Mouse (Mus musculus) limb, embryonic 15.5 days (tissue): ENCODE results near the gene Kcnj5. TPM values are rescaled to one million over a fixed set of nuclear protein-coding genes. Genes with fewer than 3 reads are reported as not detected.
A peak's percentile ranks its signal among the peaks of the same experiment; 100 is the strongest.

ENCODE experiments used
- ATAC-seq: fragments of 200-750 bp; cut with Nextera tagmentation; 2 replicates; pipeline ENCODE4 v1.8.0; 2017; ENCODE audit warnings: low read depth, moderate TSS enrichment; ENCODE audit not compliant: insufficient number of reproducible peaks, low FRiP score, low TSS enrichment
- H3K27ac ChIP-seq: fragments of 300-500 bp; sonication (generic); 2 replicates; pipeline ENCODE4 v1.5.1; 2015; ENCODE audit warnings: moderate library complexity, mild to moderate bottlenecking, inconsistent platforms
- H3K27me3 ChIP-seq: fragments of 300-500 bp; sonication (generic); 2 replicates; pipeline ENCODE4 v1.6.1; 2015; ENCODE audit warnings: inconsistent platforms
- H3K36me3 ChIP-seq: fragments of 300-500 bp; sonication (generic); 2 replicates; pipeline ENCODE4 v1.6.1; 2015; ENCODE audit warnings: inconsistent platforms
- H3K4me1 ChIP-seq: fragments of 300-500 bp; sonication (generic); 2 replicates; pipeline ENCODE4 v1.6.1; 2015; ENCODE audit warnings: inconsistent platforms
- H3K4me2 ChIP-seq: fragments of 300-500 bp; sonication (generic); 2 replicates; pipeline ENCODE4 v1.6.1; 2015; ENCODE audit warnings: mild to moderate bottlenecking, inconsistent platforms
- H3K4me3 ChIP-seq: fragments of 300-500 bp; sonication (generic); 2 replicates; pipeline ENCODE4 v1.5.1; 2015; ENCODE audit warnings: mild to moderate bottlenecking, inconsistent platforms
- H3K9ac ChIP-seq: fragments of 300-500 bp; sonication (generic); 2 replicates; pipeline ENCODE4 v1.6.1; 2015; ENCODE audit warnings: inconsistent platforms
- H3K9me3 ChIP-seq: fragments of 300-500 bp; sonication (generic); 2 replicates; pipeline ENCODE4 v1.6.1; 2016; ENCODE audit warnings: inconsistent platforms
- WGBS: fragments of 180-500 bp; shearing (Covaris S2); methylation state at CpG from one replicate; pipeline ENCODE4 v1.1.7; 2015; 5-methylcytosine and 5-hydroxymethylcytosine counted together
- polyA plus RNA-seq: library from polyadenylated mRNA; unstranded; fragments of >200 nt; fragmentation: Nextera tagmentation; extraction: Ambion mirVana; gene quantifications from 2 replicates; pipeline ENCODE4 v1.2.1, GENCODE M21; 2015

The Kcnj5 gene
- 0.07 and 0.14 TPM in 2 replicates for polyA plus RNA-seq

DNA sequence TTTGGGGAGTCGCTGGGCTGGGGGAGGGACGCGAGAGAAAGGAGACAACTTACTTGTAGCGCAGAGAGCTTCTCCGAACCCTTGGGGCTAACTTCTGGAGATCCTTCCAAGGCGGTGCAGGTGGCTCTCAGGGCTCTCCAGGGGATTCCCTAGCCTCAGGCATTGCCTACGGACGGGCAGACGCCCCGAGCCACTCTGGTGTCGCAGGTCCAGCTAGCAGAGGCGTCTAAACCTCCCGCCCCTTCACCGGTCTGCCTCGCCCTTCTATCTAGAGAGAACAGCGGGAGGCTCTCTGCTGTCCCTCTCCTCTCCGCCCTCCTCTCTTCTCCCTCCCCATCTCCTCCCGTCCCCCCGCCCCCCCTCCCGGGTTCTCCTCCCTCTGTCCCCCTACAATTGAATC, at the start of gene Kcnj5:
Gene Kcnj5 (minus strand): TSS at position 300 of the 400 bp plus-strand sequence.
- H3K4me3 ChIP-seq: peak within 1 kb of the TSS; percentile 24
- H3K9me3 ChIP-seq: no peaks in the 10 kb centered on the region
- no peak within 1 kb of the TSS for H3K9ac ChIP-seq
- H3K27me3 ChIP-seq: peaks cover 59% of the 10 kb centered on the region
- 2% methylated on average over 20 of the region's 20 CpGs for WGBS
- H3K27ac ChIP-seq: no peak within 1 kb of the TSS
- H3K4me2 ChIP-seq: peak within 1 kb of the TSS; percentile 44
- no peaks in the 10 kb centered on the region for H3K36me3 ChIP-seq
- ATAC-seq: no peak
- H3K4me1 ChIP-seq: peaks cover 15% of the 10 kb centered on the region

GRCm38 (mm10) chr9:32392716-32393115, 48.6 kb upstream of the Kcnj5 start:
- no peak overlapping the region for H3K9ac ChIP-seq
- no peaks in the 10 kb centered on the region for H3K4me1 ChIP-seq
- ATAC-seq: no peak
- no peak overlapping the region for H3K4me2 ChIP-seq
- H3K4me3 ChIP-seq: no peak overlapping the region
- WGBS: 79% methylated on average over 6 of the region's 6 CpGs
- H3K9me3 ChIP-seq: no peaks in the 10 kb centered on the region
- H3K36me3 ChIP-seq: no peaks in the 10 kb centered on the region
- H3K27ac ChIP-seq: no peak overlapping the region
- H3K27me3 ChIP-seq: no peaks in the 10 kb centered on the region

GRCm38 (mm10) chr9:32391701-32392100, 47.6 kb upstream of the Kcnj5 start:
- no peaks in the 10 kb centered on the region for H3K4me1 ChIP-seq
- no peak overlapping the region for H3K9ac ChIP-seq
- H3K27ac ChIP-seq: no peak overlapping the region
- H3K27me3 ChIP-seq: no peaks in the 10 kb centered on the region
- no peak for ATAC-seq
- WGBS: 81% methylated on average over 9 of the region's 9 CpGs
- H3K4me2 ChIP-seq: no peak overlapping the region
- H3K36me3 ChIP-seq: no peaks in the 10 kb centered on the region
- no peak overlapping the region for H3K4me3 ChIP-seq
- H3K9me3 ChIP-seq: no peaks in the 10 kb centered on the region

- Histone ChIP-seq H3K4me2 (no peak overlapping the region), H3K9me3 (no peaks in the 10 kb centered on the region), H3K9ac (no peak overlapping the region), H3K27me3 (no peaks in the 10 kb centered on the region), H3K36me3 (no peaks in the 10 kb centered on the region), H3K27ac (no peak overlapping the region), H3K4me3 (no peak overlapping the region), H3K4me1 (no peaks in the 10 kb centered on the region)
- no peak for ATAC-seq
- 84% methylated on average over 5 of the region's 5 CpGs for WGBS
Observed at GRCm38 (mm10) chr9:32391092-32391491, 46.9 kb upstream of the Kcnj5 start.

DNA sequence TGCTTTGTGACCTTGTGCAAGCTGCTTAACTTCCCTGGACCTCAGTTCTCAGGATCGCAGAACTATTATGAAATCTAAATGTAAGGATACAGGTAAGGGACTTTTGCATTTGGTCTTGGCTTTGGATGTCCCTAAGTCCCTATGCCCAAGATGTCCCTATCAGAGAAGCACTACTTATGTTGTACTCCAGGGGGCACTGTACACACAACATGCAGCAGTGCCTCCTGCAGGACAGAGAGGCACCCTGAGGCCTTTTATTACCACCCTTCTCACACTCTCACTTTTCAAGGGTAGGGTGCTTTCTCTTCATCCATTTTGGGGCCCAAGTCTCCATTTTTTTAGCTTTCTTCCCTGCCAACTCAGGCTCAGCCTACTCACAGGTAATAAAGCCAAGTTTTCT, 44.0 kb upstream of the Kcnj5 start:
- Histone ChIP-seq H3K9me3 (no peaks in the 10 kb centered on the region), H3K36me3 (no peaks in the 10 kb centered on the region), H3K4me1 (0 out of 2 replicates have a peak, but pooled peaks cover 3% of the 10 kb centered on the region), H3K27ac (no peak overlapping the region), H3K4me3 (no peak overlapping the region), H3K4me2 (no peak overlapping the region), H3K27me3 (no peaks in the 10 kb centered on the region), H3K9ac (no peak overlapping the region)
- ATAC-seq: no peak
- WGBS: 88% methylated on average over 1 of the region's 1 CpGs

DNA sequence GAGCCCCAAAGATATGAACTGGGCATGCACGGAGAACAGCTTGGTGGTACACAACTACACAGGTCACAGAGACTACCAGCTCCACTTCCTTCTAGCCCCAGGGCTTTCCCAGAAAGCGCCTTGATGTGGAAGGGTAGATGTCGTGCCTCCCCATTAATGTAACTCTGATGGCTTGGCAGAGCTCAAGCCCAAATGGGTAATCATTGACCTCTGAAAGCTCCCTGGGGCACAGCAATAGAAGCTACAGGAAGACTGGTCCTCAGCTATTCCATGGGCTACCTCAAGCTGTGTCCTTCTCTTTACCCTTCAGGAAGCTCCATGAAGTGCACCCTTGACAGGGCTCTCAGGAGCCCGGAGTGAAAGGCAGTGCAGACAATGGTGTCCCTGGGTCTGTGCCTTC, 40.8 kb upstream of the Kcnj5 start:
- Histone ChIP-seq H3K9ac (no peak overlapping the region), H3K27me3 (0 out of 2 replicates have a peak, but pooled peaks cover 2% of the 10 kb centered on the region), H3K36me3 (no peaks in the 10 kb centered on the region), H3K4me1 (0 out of 2 replicates have a peak, but pooled peaks cover 3% of the 10 kb centered on the region), H3K4me3 (no peak overlapping the region), H3K27ac (no peak overlapping the region), H3K9me3 (no peaks in the 10 kb centered on the region), H3K4me2 (no peak overlapping the region)
- ATAC-seq: 0 out of 2 replicates have a peak, but pooled peaks have one; percentile 6
- 71% methylated on average over 4 of the region's 4 CpGs for WGBS

- 70% methylated on average over 5 of the region's 5 CpGs for WGBS
- H3K27ac ChIP-seq: no peak overlapping the region
- H3K4me2 ChIP-seq: no peak overlapping the region
- H3K4me3 ChIP-seq: no peak overlapping the region
- H3K9ac ChIP-seq: no peak overlapping the region
- no peaks in the 10 kb centered on the region for H3K36me3 ChIP-seq
- no peaks in the 10 kb centered on the region for H3K9me3 ChIP-seq
- 0 out of 2 replicates have a peak, but pooled peaks cover 2% of the 10 kb centered on the region for H3K27me3 ChIP-seq
- no peak for ATAC-seq
- H3K4me1 ChIP-seq: no peaks in the 10 kb centered on the region
Observed at GRCm38 (mm10) chr9:32376863-32377590, 32.9 kb upstream of the Kcnj5 start.

DNA sequence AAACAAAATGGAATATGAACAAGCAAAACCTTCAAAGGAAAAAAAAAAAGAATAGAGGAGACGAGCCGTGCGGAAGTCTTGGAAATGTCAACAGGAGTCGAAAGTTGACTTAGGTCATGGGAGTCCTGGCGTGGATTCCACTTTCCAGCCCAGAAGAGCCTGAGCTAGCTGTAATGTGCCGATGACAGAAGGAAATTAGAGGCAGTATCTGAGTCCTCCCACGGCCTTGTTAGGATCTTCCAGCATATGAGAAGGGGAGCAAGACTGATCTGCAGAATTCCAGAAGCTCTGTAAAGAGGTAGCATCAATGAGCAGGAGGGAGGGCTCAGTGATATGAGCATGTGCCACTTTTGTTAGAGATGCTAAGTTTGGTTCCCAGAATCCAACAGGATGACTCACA, 31.9 kb upstream of the Kcnj5 start:
- H3K4me3 ChIP-seq: no peak overlapping the region
- 82% methylated on average over 7 of the region's 7 CpGs for WGBS
- H3K9ac ChIP-seq: no peak overlapping the region
- H3K4me2 ChIP-seq: no peak overlapping the region
- ATAC-seq: no peak
- H3K36me3 ChIP-seq: no peaks in the 10 kb centered on the region
- no peaks in the 10 kb centered on the region for H3K4me1 ChIP-seq
- H3K27ac ChIP-seq: no peak overlapping the region
- H3K9me3 ChIP-seq: no peaks in the 10 kb centered on the region
- 0 out of 2 replicates have a peak, but pooled peaks cover 2% of the 10 kb centered on the region for H3K27me3 ChIP-seq

DNA sequence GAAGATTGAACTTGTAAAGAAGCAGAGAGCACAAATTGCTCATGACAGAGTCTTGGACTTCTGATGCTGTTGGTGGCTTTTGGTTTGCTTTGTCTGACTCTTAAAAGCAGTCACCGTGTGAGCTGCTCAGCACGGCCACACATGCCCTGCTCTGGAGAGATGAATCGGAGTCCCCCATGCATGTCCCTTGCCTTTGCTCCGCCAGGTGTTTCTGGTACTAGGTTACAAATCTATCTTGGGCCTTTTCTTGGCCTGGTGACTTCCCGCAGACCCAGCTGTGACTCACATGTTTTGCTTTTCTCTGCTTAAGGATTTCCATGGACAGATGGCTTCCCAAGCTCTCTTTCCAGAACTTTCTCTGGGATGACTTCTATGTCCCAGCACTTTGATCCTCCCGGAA, 29.5 kb upstream of the Kcnj5 start:
- H3K4me2 ChIP-seq: no peak overlapping the region
- no peaks in the 10 kb centered on the region for H3K36me3 ChIP-seq
- no peak overlapping the region for H3K9ac ChIP-seq
- no peak overlapping the region for H3K4me3 ChIP-seq
- no peaks in the 10 kb centered on the region for H3K4me1 ChIP-seq
- 87% methylated on average over 6 of the region's 6 CpGs for WGBS
- no peak for ATAC-seq
- no peak overlapping the region for H3K27ac ChIP-seq
- 0 out of 2 replicates have a peak, but pooled peaks cover 3% of the 10 kb centered on the region for H3K27me3 ChIP-seq
- no peaks in the 10 kb centered on the region for H3K9me3 ChIP-seq

DNA sequence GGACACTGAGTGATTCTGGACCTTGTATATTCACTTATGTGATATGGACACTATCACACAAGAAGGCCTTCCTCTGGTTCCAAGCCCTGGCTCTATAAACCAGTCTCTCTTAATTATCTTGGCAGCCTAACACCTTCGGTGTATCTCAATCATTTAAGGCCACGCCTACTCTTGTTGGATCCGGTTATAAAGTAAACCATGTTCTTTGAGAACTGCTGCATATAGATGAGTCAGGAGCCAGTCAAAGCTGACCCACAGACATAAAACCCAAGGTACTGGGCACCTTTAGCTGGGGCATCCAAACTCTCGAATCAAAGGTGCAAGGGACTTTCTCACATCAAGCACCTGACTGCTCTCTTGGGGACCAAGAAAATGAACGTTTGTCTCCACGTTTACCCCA, 28.1 kb upstream of the Kcnj5 start, which contains the start of gene Kcnj1:
Gene Kcnj1 (plus strand): TSS at position 292 of the 400 bp plus-strand sequence.
- Histone ChIP-seq H3K4me1 (no peaks in the 10 kb centered on the region), H3K27me3 (0 out of 2 replicates have a peak, but pooled peaks cover 3% of the 10 kb centered on the region), H3K27ac (no peak within 1 kb of the TSS), H3K9ac (no peak within 1 kb of the TSS), H3K4me3 (no peak within 1 kb of the TSS), H3K36me3 (no peaks in the 10 kb centered on the region), H3K9me3 (no peaks in the 10 kb centered on the region), H3K4me2 (no peak within 1 kb of the TSS)
- no peak for ATAC-seq
- 84% methylated on average over 6 of the region's 6 CpGs for WGBS

DNA sequence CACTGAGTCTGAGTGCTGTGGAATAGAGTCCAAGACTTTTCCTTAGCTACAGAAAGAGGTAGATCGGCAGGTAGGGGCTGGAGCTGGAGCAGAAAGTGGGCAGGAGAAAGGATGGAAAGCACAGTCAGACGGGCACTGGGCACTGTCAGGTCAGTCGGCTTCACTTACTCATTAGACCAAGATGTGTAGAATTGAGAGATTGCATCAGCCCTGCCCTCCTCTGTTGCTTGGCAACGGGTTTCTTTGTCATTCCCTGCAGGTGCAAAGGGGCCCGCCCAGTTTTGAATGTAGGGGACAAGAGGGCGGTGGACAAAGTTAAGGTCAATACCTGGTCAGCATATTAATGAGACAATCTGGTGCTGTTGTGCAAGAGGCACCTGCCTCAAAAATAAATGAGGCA, 25.2 kb upstream of the Kcnj5 start:
- ATAC-seq: no peak
- 59% methylated on average over 6 of the region's 6 CpGs for WGBS
- no peaks in the 10 kb centered on the region for H3K36me3 ChIP-seq

GRCm38 (mm10) chr9:32368812-32369211, 24.7 kb upstream of the Kcnj5 start:
- WGBS: 33% methylated on average over 2 of the region's 2 CpGs
- no peak for ATAC-seq
- Histone ChIP-seq H3K27ac (no peak overlapping the region), H3K36me3 (no peaks in the 10 kb centered on the region), H3K9ac (no peak overlapping the region), H3K27me3 (0 out of 2 replicates have a peak, but pooled peaks cover 3% of the 10 kb centered on the region), H3K4me2 (no peak overlapping the region), H3K4me3 (no peak overlapping the region), H3K4me1 (no peaks in the 10 kb centered on the region), H3K9me3 (no peaks in the 10 kb centered on the region)

More for the DNA sequence above, 25.2 kb upstream of the Kcnj5 start:
- Histone ChIP-seq H3K4me3 (no peak overlapping the region), H3K9ac (no peak overlapping the region), H3K9me3 (no peaks in the 10 kb centered on the region), H3K4me1 (no peaks in the 10 kb centered on the region), H3K27me3 (0 out of 2 replicates have a peak, but pooled peaks cover 3% of the 10 kb centered on the region), H3K4me2 (no peak overlapping the region), H3K27ac (no peak overlapping the region)
